Mouse (Mus musculus) ES-E14 (cell line): ENCODE data around the gene Kirrel. TPM values are rescaled to one million over a fixed set of nuclear protein-coding genes. Genes with fewer than 3 reads are reported as not detected.

Experiments
- DNase-seq: peaks from one replicate; pipeline ENCODE4 v3.0.0-alpha.2; 2013; ENCODE audit warnings: low read depth, low spot score
- H3K27ac ChIP-seq: 2 replicates; pipeline ENCODE4 v1.5.1; 2012; ENCODE audit warnings: low read depth, mild to moderate bottlenecking, low read length, moderate library complexity, mixed read lengths; ENCODE audit not compliant: poor library complexity, insufficient read depth, severe bottlenecking
- H3K36me3 ChIP-seq: 2 replicates; pipeline ENCODE4 v1.6.1; 2012; ENCODE audit warnings: mild to moderate bottlenecking, low read length, moderate library complexity, mixed read lengths; ENCODE audit not compliant: control insufficient read depth, poor library complexity, insufficient read depth, severe bottlenecking
- H3K4me1 ChIP-seq, 2 experiments: fragments of 150-350 bp in 1 of 2; sonication (generic) in 1 of 2; 2 replicates each; pipeline ENCODE4 v1.6.1; 2012; ENCODE audit warnings: low read length in 2 of 2, mild to moderate bottlenecking in 1 of 2, mixed read lengths in 1 of 2; ENCODE audit not compliant: control insufficient read depth in 2 of 2, insufficient read depth in 2 of 2, poor library complexity in 1 of 2
- H3K4me3 ChIP-seq, 2 experiments: fragments of 150-350 bp in 1 of 2; sonication (generic) in 1 of 2; 2 replicates each; pipeline ENCODE4 v1.5.1; 2012; ENCODE audit warnings: low read length in 2 of 2, low read depth in 1 of 2, mild to moderate bottlenecking in 1 of 2, mixed read lengths in 1 of 2; ENCODE audit not compliant: insufficient read depth in 1 of 2, poor library complexity in 1 of 2, severe bottlenecking in 1 of 2
- H3K9ac ChIP-seq: 2 replicates; pipeline ENCODE4 v1.6.1; 2012; ENCODE audit warnings: low read depth, mild to moderate bottlenecking, low read length, mixed read lengths; ENCODE audit not compliant: poor library complexity, insufficient read depth, severe bottlenecking
- H3K9me3 ChIP-seq: fragments of 150-350 bp; sonication (generic); 2 replicates; pipeline ENCODE4 v1.6.1; 2012; ENCODE audit warnings: low read depth, mild to moderate bottlenecking, low read length; ENCODE audit not compliant: control insufficient read depth, insufficient read depth
- CHD2 ChIP-seq: IDR thresholded peaks from 2 replicates; pipeline ENCODE4 v1.6.1; 2014; ENCODE audit warnings: mild to moderate bottlenecking, low read depth, low read length, inconsistent platforms
- HCFC1 ChIP-seq: IDR thresholded peaks from 2 replicates; pipeline ENCODE4 v1.6.1; 2012; ENCODE audit warnings: low read length, inconsistent platforms, borderline replicate concordance; ENCODE audit not compliant: insufficient read depth
- MAFK ChIP-seq: IDR thresholded peaks from 2 replicates; pipeline ENCODE4 v1.6.1; 2014; ENCODE audit warnings: mild to moderate bottlenecking, low read depth, low read length, inconsistent platforms; ENCODE audit not compliant: insufficient read depth
- ZC3H11A ChIP-seq: IDR thresholded peaks from 2 replicates; pipeline ENCODE4 v1.6.1; 2012; ENCODE audit warnings: low read depth, mild to moderate bottlenecking, inconsistent platforms, low read length, borderline replicate concordance
- ZNF384 ChIP-seq: IDR thresholded peaks from 2 replicates; pipeline ENCODE4 v1.6.1; 2012; ENCODE audit warnings: low read depth, low read length, inconsistent platforms
- in situ Hi-C, 2 experiments: fragments of 600-800 bp; cut with MboI; formaldehyde crosslinking; loops; one replicate each; pipeline ENCODE4 v1.15.1; 2025; ENCODE audit warnings: low sequenced_read_pairs in 2 of 2, inconsistent platforms in 1 of 2; ENCODE audit not compliant: unreplicated experiment in 2 of 2
- total RNA-seq: library from RNA; depleted of rRNA; stranded (reverse); fragments of 300-350 nt; gene quantifications from 2 replicates; pipeline ENCODE4 v1.2.3, GENCODE M21; 2012

The Kirrel gene
- total RNA-seq, 1 experiment, result 35.5 TPM

GRCm38 (mm10) chr3:87144476-87145240 lies 29.9 kb downstream of the Kirrel start:
- Histone ChIP-seq H3K36me3 (peaks cover 6% of the 10 kb centered on the region; the same call in 1 of the 2 replicates), H3K27ac (peak overlapping the region; percentile 46; the same call in 1 of the 2 replicates), H3K9ac (no peak overlapping the region), H3K4me1 (peaks cover 4 to 18% of the 10 kb centered on the region in 2 experiments; a peak in 2 of 4 replicates), H3K4me3 (no peak overlapping the region), H3K9me3 (no peaks in the 10 kb centered on the region)
- in situ Hi-C loops, result no loop called here
- DNase-seq, result no peak
- TF ChIP-seq CHD2 (no peak), MAFK (no peak), ZNF384 (no peak), HCFC1 (no peak), ZC3H11A (no peak)

GRCm38 (mm10) chr3:87140284-87140683 lies 34.3 kb downstream of the Kirrel start:
- DNase-seq, result no peak
- H3K27ac ChIP-seq, result no peak overlapping the region
- H3K4me1 ChIP-seq, result peaks cover 4 to 14% of the 10 kb centered on the region in 2 experiments; a peak in 2 of 4 replicates
- in situ Hi-C loops, result no loop called here
- H3K4me3 ChIP-seq, result no peak overlapping the region
- H3K36me3 ChIP-seq, result peaks cover 5% of the 10 kb centered on the region; the same call in 1 of the 2 replicates
- no peak for TF ChIP-seq HCFC1
- no peak overlapping the region for H3K9ac ChIP-seq
- no peaks in the 10 kb centered on the region for H3K9me3 ChIP-seq

GRCm38 (mm10) chr3:87136782-87137181 lies 37.8 kb downstream of the Kirrel start:
- DNase-seq, result peak; percentile 81
- Histone ChIP-seq H3K4me1 (peaks cover 3 to 7% of the 10 kb centered on the region in 2 experiments; a peak in 3 of 4 replicates), H3K27ac (peak overlapping the region; percentile 53; the same call in 1 of the 2 replicates), H3K36me3 (peaks cover 2% of the 10 kb centered on the region; the same call in 1 of the 2 replicates), H3K9ac (no peak overlapping the region), H3K9me3 (no peaks in the 10 kb centered on the region), H3K4me3 (no peak overlapping the region)
- no peak for TF ChIP-seq ZNF384
- TF ChIP-seq CHD2, result no peak
- no peak for TF ChIP-seq ZC3H11A
- TF ChIP-seq MAFK, result no peak
- TF ChIP-seq HCFC1, result no peak
- in situ Hi-C loops, result no loop called here

- in situ Hi-C loops, result no loop called here
- no peak overlapping the region for H3K4me3 ChIP-seq
- no peak overlapping the region for H3K27ac ChIP-seq
- no peak overlapping the region for H3K9ac ChIP-seq
- H3K9me3 ChIP-seq, result no peaks in the 10 kb centered on the region
- TF ChIP-seq HCFC1, result no peak
- no peak for TF ChIP-seq ZNF384
- TF ChIP-seq MAFK, result no peak
- TF ChIP-seq ZC3H11A, result no peak
- TF ChIP-seq CHD2, result no peak
- peaks cover 2% of the 10 kb centered on the region; the same call in 1 of the 2 replicates for H3K36me3 ChIP-seq
- H3K4me1 ChIP-seq, result peaks cover 6 to 15% of the 10 kb centered on the region in 2 experiments
- no peak for DNase-seq
These were observed 39.6 kb downstream of the Kirrel start for GRCm38 (mm10) chr3:87134951-87135350.
